Mouse (Mus musculus): ENCODE data around the gene Klf3.

- TF ChIP-seq POLR2A (IDR thresholded peaks at IDR 0.05; ENCODE audit: control insufficient read depth, low read depth, low read length) (no peak), CTCF (IDR thresholded peaks at IDR 0.05; ENCODE audit: control insufficient read depth, insufficient read depth, insufficient replicate concordance, low read depth, low read length) (no peak)
Observed at GRCm38 (mm10) chr5:64847305-64847704, 44.1 kb downstream of the Klf3 start.
